Mouse (Mus musculus): ENCODE results near the gene Dock2.

DNA sequence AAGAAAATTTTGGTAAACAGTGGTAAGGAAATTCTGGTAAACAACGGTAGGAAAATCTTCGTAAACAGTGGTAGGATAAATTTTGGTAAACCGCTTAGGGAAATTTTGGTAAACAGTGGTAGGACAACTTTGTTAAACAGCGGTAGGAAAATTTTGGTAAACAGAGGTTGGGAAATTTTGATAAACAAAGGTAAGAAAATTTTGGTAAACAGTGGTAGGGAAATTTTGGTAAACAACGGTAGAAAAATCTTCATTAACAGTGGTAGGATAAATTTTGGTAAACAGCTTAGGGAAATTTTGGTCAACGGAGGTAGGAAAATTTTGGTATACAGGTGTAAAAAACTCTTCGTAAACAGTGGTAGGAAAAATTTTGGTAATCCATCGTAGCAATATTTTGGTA lies 101.9 kb downstream of the Dock2 start:
- TF ChIP-seq POLR2A (IDR thresholded peaks at IDR 0.05; ENCODE audit: borderline replicate concordance, extremely low read depth, insufficient read depth, insufficient read length, poor library complexity, severe bottlenecking) = no peak
- TF ChIP-seq CTCF (IDR thresholded peaks at IDR 0.05; ENCODE audit: borderline replicate concordance, extremely low read depth, insufficient read depth, insufficient read length) = no peak
